Mouse (Mus musculus) frontal cortex, postnatal 25 days (tissue): Measurements from ENCODE around the gene Chst8.

Experiments
- DNase-seq, 2 experiments: peaks; one replicate each; pipeline ENCODE4 v3.0.0; 2022; ENCODE audit warnings: low spot score in 2 of 2

Gene Chst8

GRCm38 (mm10) chr7:34812531-34813111 lies at the start of gene Chst8:
Gene Chst8, minus strand, starts transcription at chr7:34812711.
- peak; percentile 42 to 51 for DNase-seq

GRCm38 (mm10) chr7:34858291-34858690 lies 45.8 kb upstream of the Chst8 start:
- DNase-seq: no peak

- no peak for DNase-seq
These were observed 42.4 kb upstream of the Chst8 start for GRCm38 (mm10) chr7:34854781-34855352.

GRCm38 (mm10) chr7:34853393-34853792 lies 40.9 kb upstream of the Chst8 start:
- DNase-seq: no peak

GRCm38 (mm10) chr7:34849660-34850059 lies 37.1 kb upstream of the Chst8 start:
- no peak for DNase-seq

- no peak for DNase-seq
These were observed 36.3 kb upstream of the Chst8 start for GRCm38 (mm10) chr7:34848811-34849210.

GRCm38 (mm10) chr7:34847900-34848299 lies 35.4 kb upstream of the Chst8 start:
- DNase-seq: no peak

GRCm38 (mm10) chr7:34847410-34847809 lies 34.9 kb upstream of the Chst8 start:
- no peak for DNase-seq

- no peak for DNase-seq
These were observed 26.2 kb upstream of the Chst8 start for GRCm38 (mm10) chr7:34838749-34839148.

- no peak for DNase-seq
These were observed 25.7 kb upstream of the Chst8 start for GRCm38 (mm10) chr7:34838231-34838630.

GRCm38 (mm10) chr7:34826255-34826909 lies 13.9 kb upstream of the Chst8 start:
- DNase-seq: no peak

- DNase-seq: no peak
These were observed 9.1 kb upstream of the Chst8 start for GRCm38 (mm10) chr7:34821587-34821986.

- DNase-seq: no peak
These were observed 8.0 kb upstream of the Chst8 start for GRCm38 (mm10) chr7:34820554-34820953.

GRCm38 (mm10) chr7:34819796-34820195 lies 7.3 kb upstream of the Chst8 start:
- peak in 1 of 2 experiments; percentile 29 for DNase-seq

GRCm38 (mm10) chr7:34818660-34819059 lies 6.1 kb upstream of the Chst8 start:
- no peak for DNase-seq

GRCm38 (mm10) chr7:34816981-34817380 lies 4.5 kb upstream of the Chst8 start:
- no peak for DNase-seq

- no peak for DNase-seq
These were observed 2.3 kb upstream of the Chst8 start for GRCm38 (mm10) chr7:34814801-34815200.

- DNase-seq: peak in 1 of 2 experiments; percentile 23
These were observed 682 bp downstream of the Chst8 start for GRCm38 (mm10) chr7:34811531-34812526.

GRCm38 (mm10) chr7:34811060-34811459 lies 1.5 kb downstream of the Chst8 start:
- DNase-seq: no peak

GRCm38 (mm10) chr7:34806307-34806706 lies 6.2 kb downstream of the Chst8 start:
- DNase-seq: no peak

- DNase-seq: no peak
These were observed 6.8 kb downstream of the Chst8 start for GRCm38 (mm10) chr7:34805691-34806205.

GRCm38 (mm10) chr7:34805042-34805441 lies 7.5 kb downstream of the Chst8 start:
- DNase-seq: no peak
